Mouse (Mus musculus) spleen, adult 2 months (tissue): ENCODE results near the gene Slc7a8.

Experiments used
- CTCF ChIP-seq: fragments of 200-500 bp; IDR thresholded peaks from 2 replicates; pipeline ENCODE4 v1.5.1; 2011; ENCODE audit warnings: mild to moderate bottlenecking, inconsistent platforms; ENCODE audit not compliant: insufficient read depth, insufficient read length, insufficient replicate concordance; ENCODE audit errors: extremely low read depth
- POLR2A ChIP-seq: fragments of 200-500 bp; IDR thresholded peaks from 2 replicates; pipeline ENCODE4 v1.6.1; 2011; ENCODE audit warnings: low read depth, low read length, inconsistent platforms

DNA sequence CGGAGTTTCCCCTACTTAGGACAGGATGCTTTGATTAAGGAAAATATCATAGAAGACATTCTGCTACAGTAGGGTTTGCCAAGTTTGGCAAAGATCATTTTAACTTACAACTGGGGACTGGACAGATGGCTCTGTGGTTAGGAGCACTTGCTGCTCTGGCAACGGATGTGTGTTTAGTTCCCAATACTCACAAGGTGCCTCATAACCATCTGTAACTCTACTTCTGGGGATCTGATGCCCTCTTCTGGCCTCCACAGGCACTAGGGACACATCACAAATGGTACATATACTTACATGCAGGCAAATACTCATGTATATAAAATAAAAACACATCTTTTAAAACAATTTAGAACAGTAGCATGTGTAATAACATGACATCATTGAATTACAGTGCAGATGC is 36.0 kb upstream of the Slc7a8 start:
- no peak for TF ChIP-seq CTCF
- no peak for TF ChIP-seq POLR2A
